Mouse (Mus musculus) lung, postnatal 10 days (tissue): ENCODE results near the gene Socs3.

Experiments used
- DNase-seq: peaks from one replicate; pipeline ENCODE4 v3.0.0; 2021

Socs3 gene

DNA sequence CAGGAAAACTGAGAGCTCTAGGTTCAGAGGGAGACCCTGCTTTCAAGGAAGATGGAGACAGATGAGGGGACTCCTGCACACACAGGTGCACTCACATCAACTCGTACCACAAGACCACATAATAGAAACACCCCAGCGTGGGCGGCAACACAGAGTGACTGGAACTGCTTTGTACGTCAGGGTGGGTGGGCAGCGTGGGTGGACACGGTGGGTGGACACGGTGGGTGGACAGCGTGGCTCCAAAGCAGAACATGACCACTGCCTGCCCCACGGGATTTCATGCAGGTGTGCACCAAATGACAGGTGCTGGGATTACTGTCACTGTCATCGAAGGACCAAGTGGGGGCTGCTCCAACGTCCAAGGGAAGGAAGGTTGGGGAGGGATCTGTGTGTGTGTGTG is 51.3 kb downstream of the Socs3 start:
- DNase-seq, result no peak
